Mouse (Mus musculus) kidney, postnatal 25 days (tissue): ENCODE results near the gene Ccnd1.

Experiments
- DNase-seq, 2 experiments: peaks; one replicate each; pipeline ENCODE4 v3.0.0; 2021; ENCODE audit warnings: mixed read lengths in 2 of 2

The Ccnd1 gene

GRCm38 (mm10) chr7:144938661-144939343 lies 923 bp downstream of the Ccnd1 start:
- DNase-seq = peak in 1 of 2 experiments; percentile 49

GRCm38 (mm10) chr7:144937899-144938517 lies 1.7 kb downstream of the Ccnd1 start:
- DNase-seq = peak in 1 of 2 experiments; percentile 53

GRCm38 (mm10) chr7:144937490-144937889 lies 2.2 kb downstream of the Ccnd1 start:
- DNase-seq = peak; percentile 91

GRCm38 (mm10) chr7:144936311-144936880 lies 3.3 kb downstream of the Ccnd1 start:
- no peak for DNase-seq

- peak; percentile 35 to 49 for DNase-seq
These were observed 4.2 kb downstream of the Ccnd1 start for GRCm38 (mm10) chr7:144935563-144935962.

GRCm38 (mm10) chr7:144934901-144935300 lies 4.8 kb downstream of the Ccnd1 start:
- no peak for DNase-seq

GRCm38 (mm10) chr7:144933796-144934195 lies 5.9 kb downstream of the Ccnd1 start:
- no peak for DNase-seq

- DNase-seq = peak; percentile 60 to 84
These were observed 6.4 kb downstream of the Ccnd1 start for GRCm38 (mm10) chr7:144933336-144933735.

GRCm38 (mm10) chr7:144932389-144932937 lies 7.3 kb downstream of the Ccnd1 start:
- DNase-seq = no peak

GRCm38 (mm10) chr7:144931778-144932177 lies 7.9 kb downstream of the Ccnd1 start:
- peak; percentile 58 to 60 for DNase-seq

- peak in 1 of 2 experiments; percentile 51 for DNase-seq
These were observed 9.8 kb downstream of the Ccnd1 start for GRCm38 (mm10) chr7:144929931-144930330.

- DNase-seq = no peak
These were observed 10.2 kb downstream of the Ccnd1 start for GRCm38 (mm10) chr7:144929506-144929905.

GRCm38 (mm10) chr7:144928889-144929210 lies 10.9 kb downstream of the Ccnd1 start:
- peak; percentile 32 to 50 for DNase-seq

GRCm38 (mm10) chr7:144928009-144928888 lies 11.5 kb downstream of the Ccnd1 start:
- DNase-seq = peak; percentile 28 to 79

- DNase-seq = no peak
These were observed 12.1 kb downstream of the Ccnd1 start for GRCm38 (mm10) chr7:144927591-144927990.

- DNase-seq = no peak
These were observed 20.9 kb downstream of the Ccnd1 start for GRCm38 (mm10) chr7:144918823-144919222.

GRCm38 (mm10) chr7:144914948-144915750 lies 24.6 kb downstream of the Ccnd1 start, which contains the start of gene LTO1:
LTO1 (plus strand) TSS chr7:144915100.
- peak; percentile 92 to 95 for DNase-seq

- no peak for DNase-seq
These were observed 25.3 kb downstream of the Ccnd1 start for GRCm38 (mm10) chr7:144914296-144914947.

- DNase-seq = no peak
These were observed 26.8 kb downstream of the Ccnd1 start for GRCm38 (mm10) chr7:144912897-144913296.

- DNase-seq = no peak
These were observed 28.6 kb downstream of the Ccnd1 start for GRCm38 (mm10) chr7:144911121-144911520.

GRCm38 (mm10) chr7:144908705-144909104 lies 31.0 kb downstream of the Ccnd1 start:
- DNase-seq = no peak
